Mouse (Mus musculus) spleen, adult 2 months (tissue): Measurements from ENCODE around the gene Olfr54.

ENCODE experiments used
- CTCF ChIP-seq: fragments of 200-500 bp; IDR thresholded peaks from 2 replicates; pipeline ENCODE4 v1.5.1; 2011; ENCODE audit warnings: mild to moderate bottlenecking, inconsistent platforms; ENCODE audit not compliant: insufficient read depth, insufficient read length, insufficient replicate concordance; ENCODE audit errors: extremely low read depth
- POLR2A ChIP-seq: fragments of 200-500 bp; IDR thresholded peaks from 2 replicates; pipeline ENCODE4 v1.6.1; 2011; ENCODE audit warnings: low read depth, low read length, inconsistent platforms

- TF ChIP-seq POLR2A = no peak
- TF ChIP-seq CTCF = no peak
Measured at GRCm38 (mm10) chr11:51003296-51003695, 10.7 kb upstream of the Olfr54 start, which contains the start of gene Olfr51.
